Mouse (Mus musculus) forebrain, embryonic 14.5 days (tissue): ENCODE measurements around the gene Tmem63c. TPM values are rescaled to one million over a fixed set of nuclear protein-coding genes. Genes with fewer than 3 reads are reported as not detected.

ENCODE experiments used
- ATAC-seq: fragments of 200-750 bp; cut with Nextera tagmentation; 2 replicates; pipeline ENCODE4 v1.8.0; 2017; ENCODE audit warnings: mild to moderate bottlenecking, moderate library complexity
- DNase-seq: peaks from one replicate; pipeline ENCODE4 v3.0.0-alpha.2; 2015; ENCODE audit warnings: low spot score
- H3K27ac ChIP-seq: fragments of 300-500 bp; sonication (generic); 2 replicates; pipeline ENCODE4 v1.5.1; 2014; ENCODE audit warnings: low read depth, mild to moderate bottlenecking, control low read depth, low read length, moderate library complexity
- H3K27me3 ChIP-seq: fragments of 300-500 bp; sonication (generic); replicated peaks from 2 replicates; pipeline ENCODE4 v1.6.1; 2014; ENCODE audit warnings: low read length, control low read depth, mixed read lengths; ENCODE audit not compliant: control insufficient read depth, insufficient read depth
- H3K36me3 ChIP-seq: fragments of 300-500 bp; sonication (generic); 2 replicates; pipeline ENCODE4 v1.6.1; 2014; ENCODE audit warnings: low read length, control low read depth; ENCODE audit not compliant: control insufficient read depth, insufficient read depth
- H3K4me1 ChIP-seq: fragments of 300-500 bp; sonication (generic); 2 replicates; pipeline ENCODE4 v1.6.1; 2014; ENCODE audit warnings: antibody characterized with exemption, low read length, control low read depth; ENCODE audit not compliant: control insufficient read depth, insufficient read depth
- H3K4me2 ChIP-seq: fragments of 300-500 bp; sonication (generic); 2 replicates; pipeline ENCODE4 v1.6.1; 2014; ENCODE audit warnings: mild to moderate bottlenecking, control low read depth, low read length
- H3K4me3 ChIP-seq: fragments of 300-500 bp; sonication (generic); 2 replicates; pipeline ENCODE4 v1.5.1; 2014; ENCODE audit warnings: low read depth, low read length, control low read depth
- H3K9ac ChIP-seq: fragments of 300-500 bp; sonication (generic); 2 replicates; pipeline ENCODE4 v1.6.1; 2014; ENCODE audit warnings: mild to moderate bottlenecking, low read length, control low read depth, moderate library complexity
- H3K9me3 ChIP-seq: fragments of 300-500 bp; sonication (generic); replicated peaks from 2 replicates; pipeline ENCODE4 v1.6.1; 2016; ENCODE audit warnings: low read length, control low read depth, mixed read lengths; ENCODE audit not compliant: control insufficient read depth
- WGBS: fragments of 180-500 bp; shearing (Covaris S2); extraction: QIAGEN DNeasy Blood & Tissue Kit; methylation state at CpG from one replicate; pipeline ENCODE4 v1.1.7; 2014; 5-methylcytosine and 5-hydroxymethylcytosine counted together
- polyA plus RNA-seq: library from polyadenylated mRNA; unstranded; fragments of >200 nt; fragmentation: Nextera tagmentation; extraction: Ambion mirVana; gene quantifications from 2 replicates; pipeline ENCODE4 v1.2.1, GENCODE M21; 2014

Tmem63c gene
- polyA plus RNA-seq: 5.9 and 8.9 TPM in 2 replicates

GRCm38 (mm10) chr12:87021040-87021439 is at the start of gene Tmem63c:
Tmem63c (plus strand) TSS chr12:87021340.
- 79% methylated on average over 6 of the region's 6 CpGs for WGBS

GRCm38 (mm10) chr12:86973216-86973615 is 47.9 kb upstream of the Tmem63c start:
- Histone ChIP-seq H3K27ac (peak overlapping the region; percentile 69), H3K9ac (no peak overlapping the region), H3K36me3 (no peaks in the 10 kb centered on the region), H3K27me3 (no peaks in the 10 kb centered on the region), H3K4me3 (no peak overlapping the region), H3K9me3 (no peaks in the 10 kb centered on the region), H3K4me1 (peaks cover 32% of the 10 kb centered on the region), H3K4me2 (no peak overlapping the region)
- peak; percentile 40; the same call in 1 of the 2 replicates for ATAC-seq
- 11% methylated on average over 7 of the region's 7 CpGs for WGBS
- DNase-seq: peak; percentile 81

More at GRCm38 (mm10) chr12:87021040-87021439, at the start of gene Tmem63c:
- DNase-seq: no peak
- no peak within 1 kb of the TSS for H3K4me2 ChIP-seq
- H3K27ac ChIP-seq: no peak within 1 kb of the TSS
- H3K4me1 ChIP-seq: no peaks in the 10 kb centered on the region
- H3K27me3 ChIP-seq: no peaks in the 10 kb centered on the region
- no peak within 1 kb of the TSS for H3K4me3 ChIP-seq
- ATAC-seq: no peak
- no peaks in the 10 kb centered on the region for H3K36me3 ChIP-seq
- H3K9me3 ChIP-seq: no peaks in the 10 kb centered on the region
- H3K9ac ChIP-seq: no peak within 1 kb of the TSS

GRCm38 (mm10) chr12:86973706-86974105 is 47.4 kb upstream of the Tmem63c start:
- DNase-seq (peak; percentile 42), ATAC-seq (no peak)
- Histone ChIP-seq H3K9me3 (no peaks in the 10 kb centered on the region), H3K27me3 (no peaks in the 10 kb centered on the region), H3K4me2 (no peak overlapping the region), H3K4me1 (peaks cover 32% of the 10 kb centered on the region), H3K4me3 (no peak overlapping the region), H3K27ac (peak overlapping the region; percentile 69; the same call in 1 of the 2 replicates), H3K36me3 (no peaks in the 10 kb centered on the region), H3K9ac (no peak overlapping the region)
- 14% methylated on average over 8 of the region's 8 CpGs for WGBS

GRCm38 (mm10) chr12:86974387-86975288 is 46.5 kb upstream of the Tmem63c start:
- 4% methylated on average over 38 of the region's 40 CpGs for WGBS
- peak; percentile 64 for ATAC-seq

GRCm38 (mm10) chr12:86975761-86976160 is 45.4 kb upstream of the Tmem63c start:
- Histone ChIP-seq H3K27me3 (no peaks in the 10 kb centered on the region), H3K4me3 (no peak overlapping the region), H3K4me2 (no peak overlapping the region), H3K9me3 (no peaks in the 10 kb centered on the region), H3K36me3 (no peaks in the 10 kb centered on the region), H3K4me1 (peaks cover 32% of the 10 kb centered on the region), H3K27ac (no peak overlapping the region), H3K9ac (no peak overlapping the region)
- no peak for DNase-seq
- no peak for ATAC-seq
- 42% methylated on average over 10 of the region's 10 CpGs for WGBS

More at GRCm38 (mm10) chr12:86974387-86975288, 46.5 kb upstream of the Tmem63c start:
- peak; percentile 71 for DNase-seq
- H3K36me3 ChIP-seq: no peaks in the 10 kb centered on the region
- H3K4me3 ChIP-seq: peak overlapping the region; percentile 21
- peak overlapping the region; percentile 57 for H3K9ac ChIP-seq
- H3K9me3 ChIP-seq: no peaks in the 10 kb centered on the region
- H3K4me1 ChIP-seq: peaks cover 32% of the 10 kb centered on the region
- peak overlapping the region; percentile 59 for H3K4me2 ChIP-seq
- H3K27me3 ChIP-seq: no peaks in the 10 kb centered on the region
- peak overlapping the region; percentile 69 for H3K27ac ChIP-seq

GRCm38 (mm10) chr12:86976511-86977168 is 44.5 kb upstream of the Tmem63c start:
- DNase-seq (no peak), ATAC-seq (no peak)
- Histone ChIP-seq H3K9me3 (no peaks in the 10 kb centered on the region), H3K4me3 (no peak overlapping the region), H3K27ac (no peak overlapping the region), H3K4me2 (no peak overlapping the region), H3K9ac (no peak overlapping the region), H3K36me3 (no peaks in the 10 kb centered on the region), H3K27me3 (0 out of 2 replicates have a peak, but pooled peaks cover 3% of the 10 kb centered on the region), H3K4me1 (peaks cover 32% of the 10 kb centered on the region)
- WGBS: 66% methylated on average over 6 of the region's 6 CpGs

- H3K27ac ChIP-seq: no peak overlapping the region
- no peaks in the 10 kb centered on the region for H3K36me3 ChIP-seq
- H3K4me2 ChIP-seq: no peak overlapping the region
- no peak overlapping the region for H3K4me3 ChIP-seq
- H3K27me3 ChIP-seq: peaks cover 11% of the 10 kb centered on the region
- 11% methylated on average over 15 of the region's 15 CpGs for WGBS
- no peak overlapping the region for H3K9ac ChIP-seq
- peak; percentile 73 for DNase-seq
- H3K9me3 ChIP-seq: no peaks in the 10 kb centered on the region
- ATAC-seq: 0 out of 2 replicates have a peak, but pooled peaks have one; percentile 16
- peaks cover 32% of the 10 kb centered on the region for H3K4me1 ChIP-seq
Measured at GRCm38 (mm10) chr12:86977833-86978232, 43.3 kb upstream of the Tmem63c start.

GRCm38 (mm10) chr12:86981180-86981579 is 40.0 kb upstream of the Tmem63c start:
- no peak overlapping the region for H3K27ac ChIP-seq
- H3K4me2 ChIP-seq: no peak overlapping the region
- H3K9me3 ChIP-seq: no peaks in the 10 kb centered on the region
- DNase-seq: no peak
- H3K27me3 ChIP-seq: peaks cover 30% of the 10 kb centered on the region
- ATAC-seq: no peak
- no peaks in the 10 kb centered on the region for H3K36me3 ChIP-seq
- peaks cover 13% of the 10 kb centered on the region for H3K4me1 ChIP-seq
- 31% methylated on average over 9 of the region's 9 CpGs for WGBS
- no peak overlapping the region for H3K9ac ChIP-seq
- no peak overlapping the region for H3K4me3 ChIP-seq
